In the genomic region with DNA sequence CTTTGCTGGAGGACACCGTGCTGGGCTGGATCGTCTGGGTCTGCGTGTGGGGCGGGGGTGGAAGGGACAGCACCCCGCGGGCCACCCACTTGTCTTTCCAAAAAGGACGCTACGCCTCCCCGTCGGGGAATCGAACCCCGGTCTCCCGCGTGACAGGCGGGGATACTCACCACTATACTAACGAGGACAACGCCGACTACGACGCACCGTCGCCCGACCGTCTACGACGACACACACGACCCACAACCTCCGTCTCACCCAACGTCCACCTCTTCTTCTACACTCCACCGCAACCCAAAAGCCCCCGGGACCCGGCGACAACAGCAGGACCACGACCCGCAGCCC, we compare ENCODE assay signal across 8 mouse cellular contexts. TPM values are rescaled to one million over a fixed set of nuclear protein-coding genes. Genes with fewer than 3 reads are reported as not detected.
A peak's percentile ranks its signal among the peaks of the same experiment; 100 is the strongest.
DNase-seq lines count a peak whose midpoint lies in the region; ATAC-seq and TF ChIP-seq lines count a peak whose summit lies in the region.
"Not testable (repeated sequence)": the region's sequence is repeated elsewhere in the genome, so short reads cannot be mapped to it uniquely, and the experiment has no call there.

No protein-coding gene starts in this region.

- not testable (repeated sequence) for TF ChIP-seq CTCF in cerebellum, adult 2 months (IDR thresholded peaks at IDR 0.05; ENCODE audit: borderline replicate concordance, insufficient read depth, low read depth, low read length); forebrain, postnatal 0 days (IDR thresholded peaks at IDR 0.05; ENCODE audit: low read depth); kidney, postnatal 0 days (IDR thresholded peaks at IDR 0.05; ENCODE audit: low read depth)

- ATAC-seq in forebrain, postnatal 0 days, result peak; percentile 68
- peak; percentile 28 for ATAC-seq in kidney, postnatal 0 days (replicated peaks; ENCODE audit: low FRiP score, low read depth)
- peak; percentile 66 for ATAC-seq in liver, embryonic 11.5 days (replicated peaks; ENCODE audit: low FRiP score)
- peak; percentile 28 for ATAC-seq in midbrain, embryonic 12.5 days (ENCODE audit: low FRiP score, low read depth)

- DNase-seq in cerebellum, adult 2 months, result peak; percentile 21 to 33
- not testable (repeated sequence) for DNase-seq in forebrain, postnatal 0 days; kidney, postnatal 0 days (ENCODE audit: low spot score); liver, embryonic 11.5 days (ENCODE audit: low spot score)
- peak; percentile 68 to 71 for DNase-seq in heart, postnatal 10 days
- DNase-seq in right cerebral cortex, postnatal 25 days, result peak; percentile 47
- peak; percentile 49 for DNase-seq in urinary bladder, postnatal 14 days (ENCODE audit: low spot score)

- intact Hi-C loops in heart, postnatal 10 days (cut with DNase I), result not testable (repeated sequence)

- H3K27ac ChIP-seq in cerebellum, adult 2 months (ENCODE audit: insufficient read depth, low read length); forebrain, postnatal 0 days (ENCODE audit: low read depth, low read length); kidney, postnatal 0 days; liver, embryonic 11.5 days (ENCODE audit: low read depth, low read length); midbrain, embryonic 12.5 days (replicated peaks): not testable (repeated sequence)

- WGBS in cerebellum, adult 2 months, result under 1% methylated on average over 25 of the region's 35 CpGs
- WGBS in forebrain, postnatal 0 days, result under 1% methylated on average over 14 of the region's 35 CpGs
- 0% methylated on average over 14 of the region's 35 CpGs for WGBS in kidney, postnatal 0 days
- WGBS in liver, embryonic 11.5 days, result under 1% methylated on average over 15 of the region's 35 CpGs
- under 1% methylated on average over 23 of the region's 35 CpGs for WGBS in midbrain, embryonic 12.5 days

- not testable (repeated sequence) for H3K36me3 ChIP-seq in forebrain, postnatal 0 days (ENCODE audit: insufficient read depth); kidney, postnatal 0 days (ENCODE audit: insufficient read depth, low read length); liver, embryonic 11.5 days (ENCODE audit: control insufficient read depth, insufficient read depth, low read length); midbrain, embryonic 12.5 days

- H3K4me1 ChIP-seq in cerebellum, adult 2 months (ENCODE audit: control insufficient read depth, insufficient read depth, low read length); forebrain, postnatal 0 days (ENCODE audit: insufficient read depth); kidney, postnatal 0 days (replicated peaks; ENCODE audit: insufficient read depth, low read length); liver, embryonic 11.5 days (replicated peaks; ENCODE audit: control insufficient read depth, insufficient read depth, low read length); midbrain, embryonic 12.5 days: not testable (repeated sequence)

- H3K27me3 ChIP-seq in cerebellum, adult 2 months (ENCODE audit: control insufficient read depth, insufficient read depth, low read length), result not testable (repeated sequence)
- H3K27me3 ChIP-seq in forebrain, postnatal 0 days (ENCODE audit: insufficient read depth, low read length), result peaks cover 17% of the 10 kb centered on the region
- H3K27me3 ChIP-seq in kidney, postnatal 0 days (ENCODE audit: insufficient read depth, low read length), result peaks cover 20% of the 10 kb centered on the region
- H3K27me3 ChIP-seq in liver, embryonic 11.5 days (replicated peaks; ENCODE audit: control insufficient read depth, insufficient read depth, low read length), result peaks cover 24% of the 10 kb centered on the region
- peaks cover 48% of the 10 kb centered on the region for H3K27me3 ChIP-seq in midbrain, embryonic 12.5 days

- not testable (repeated sequence) for H3K4me3 ChIP-seq in cerebellum, adult 2 months (replicated peaks; ENCODE audit: insufficient read depth, low read depth, low read length)
- H3K4me3 ChIP-seq in forebrain, postnatal 0 days (ENCODE audit: low read depth, low read length), result peak overlapping the region; percentile 27
- peak overlapping the region; percentile 34; the same call in 1 of the 2 replicates for H3K4me3 ChIP-seq in kidney, postnatal 0 days (replicated peaks; ENCODE audit: low read depth, low read length)
- peak overlapping the region; percentile 50 for H3K4me3 ChIP-seq in liver, embryonic 11.5 days (ENCODE audit: low read depth, low read length)
- H3K4me3 ChIP-seq in midbrain, embryonic 12.5 days, result peak overlapping the region; percentile 39

- peak overlapping the region; percentile 42 for H3K4me2 ChIP-seq in forebrain, postnatal 0 days (ENCODE audit: low read depth)
- H3K4me2 ChIP-seq in kidney, postnatal 0 days (ENCODE audit: low read length), result peak overlapping the region; percentile 30; the same call in 1 of the 2 replicates
- H3K4me2 ChIP-seq in liver, embryonic 11.5 days, result peak overlapping the region; percentile 61
- peak overlapping the region; percentile 42 for H3K4me2 ChIP-seq in midbrain, embryonic 12.5 days (replicated peaks)

- TF ChIP-seq POLR2A in cerebellum, adult 2 months (IDR thresholded peaks at IDR 0.05; ENCODE audit: borderline replicate concordance, insufficient read depth, low read length), result not testable (repeated sequence)

- H3K9me3 ChIP-seq in forebrain, postnatal 0 days (ENCODE audit: low read length); kidney, postnatal 0 days (replicated peaks; ENCODE audit: low read length); liver, embryonic 11.5 days (ENCODE audit: control insufficient read depth, low read length); midbrain, embryonic 12.5 days: not testable (repeated sequence)

- not testable (repeated sequence) for H3K9ac ChIP-seq in forebrain, postnatal 0 days; kidney, postnatal 0 days (ENCODE audit: low read depth, low read length); liver, embryonic 11.5 days (ENCODE audit: low read depth, low read length); midbrain, embryonic 12.5 days (replicated peaks)

RNA-seq across cellular contexts. Expression of a gene that starts 0.5 kb away (rescaled TPM):
- polyA plus RNA-seq in cerebellum, adult 2 months (2012; rRNA removed), result 5.2 and 6.0 TPM in 2 replicates
- 13.5 and 14.9 TPM in 2 replicates for total RNA-seq in forebrain, postnatal 0 days (2014; rRNA removed)
- 13.9 and 14.6 TPM in 2 replicates for polyA plus RNA-seq in forebrain, postnatal 0 days (2015; fragmentation: Nextera tagmentation; extraction: Ambion mirVana)
- 1 to 10 TPM; 7.4 to 8.9 TPM for total RNA-seq in heart, postnatal 10 days (2021)
- polyA plus RNA-seq in kidney, postnatal 0 days (2015; fragmentation: Nextera tagmentation; extraction: Ambion mirVana), result 12.1 and 13.2 TPM in 2 replicates
- 28.7 and 29.8 TPM in 2 replicates for polyA plus RNA-seq in liver, embryonic 11.5 days (2014; fragmentation: Nextera tagmentation; extraction: Ambion mirVana)
- 5.8 and 9.8 TPM in 2 replicates for polyA plus RNA-seq in midbrain, embryonic 12.5 days (2016; fragmentation: Nextera tagmentation; extraction: Ambion mirVana)

RNA-seq across cellular contexts. Expression of a gene that starts 46.5 kb away (rescaled TPM):
- 0.18 and 0.22 TPM in 2 replicates for polyA plus RNA-seq in cerebellum, adult 2 months (2012; rRNA removed)
- 0.76 TPM in 1 of 2 replicates, not detected in the other for total RNA-seq in forebrain, postnatal 0 days (2014; rRNA removed)
- 0.44 and 0.67 TPM in 2 replicates for polyA plus RNA-seq in forebrain, postnatal 0 days (2015; fragmentation: Nextera tagmentation; extraction: Ambion mirVana)
- total RNA-seq in heart, postnatal 10 days (2021), result not detected
- 2.0 and 2.3 TPM in 2 replicates for polyA plus RNA-seq in kidney, postnatal 0 days (2015; fragmentation: Nextera tagmentation; extraction: Ambion mirVana)
- 1.5 and 2.4 TPM in 2 replicates for polyA plus RNA-seq in liver, embryonic 11.5 days (2014; fragmentation: Nextera tagmentation; extraction: Ambion mirVana)
- polyA plus RNA-seq in midbrain, embryonic 12.5 days (2016; fragmentation: Nextera tagmentation; extraction: Ambion mirVana), result 0.19 TPM in 1 of 2 replicates, not detected in the other

RNA-seq across cellular contexts. Expression of a gene that starts 48.5 kb away (rescaled TPM):
- 5.6 and 8.0 TPM in 2 replicates for polyA plus RNA-seq in cerebellum, adult 2 months (2012; rRNA removed)
- 1.7 and 2.4 TPM in 2 replicates for total RNA-seq in forebrain, postnatal 0 days (2014; rRNA removed)
- polyA plus RNA-seq in forebrain, postnatal 0 days (2015; fragmentation: Nextera tagmentation; extraction: Ambion mirVana), result 11.7 and 13.7 TPM in 2 replicates
- total RNA-seq in heart, postnatal 10 days (2021), result 1 to 10 TPM in 1 of 2 experiments, under 1 TPM in 1; 0.67 to 1.6 TPM
- polyA plus RNA-seq in kidney, postnatal 0 days (2015; fragmentation: Nextera tagmentation; extraction: Ambion mirVana), result 4.6 TPM in 2 replicates
- polyA plus RNA-seq in liver, embryonic 11.5 days (2014; fragmentation: Nextera tagmentation; extraction: Ambion mirVana), result 1.4 and 2.2 TPM in 2 replicates
- 1.7 and 3.6 TPM in 2 replicates for polyA plus RNA-seq in midbrain, embryonic 12.5 days (2016; fragmentation: Nextera tagmentation; extraction: Ambion mirVana)
